In genomic region chr1:179041905-179042337, GRCm38 (mm10) we compare ENCODE assay signal across 9 mouse cellular contexts.
DNase-seq lines count a peak whose midpoint lies in the region; ATAC-seq and TF ChIP-seq lines count a peak whose summit lies in the region.
"Had no signal": no experiment of that assay in that cellular context is flagged by ENCODE, and none has a peak within 500 bp of the region (broad histone marks: within the 10 kb centered on the region; RNA-seq: fewer than 3 reads in every experiment).

No protein-coding gene starts in this region.

- no peak for DNase-seq in kidney, adult 18-20 months
- peak; percentile 83 for DNase-seq in adrenal gland, adult 2 months
- peak; percentile 63 for DNase-seq in forebrain, embryonic 14.5 days (ENCODE audit: low spot score)
- peak; percentile 40 for DNase-seq in kidney, postnatal 0 days (ENCODE audit: low spot score)
- DNase-seq in lung, postnatal 4 days, result peak; percentile 37 to 69
- no peak for DNase-seq in retina, embryonic 14.5 days (ENCODE audit: low spot score)

- WGBS in kidney, embryonic 15.5 days, result 71% methylated on average over 8 of the region's 8 CpGs
- WGBS in forebrain, embryonic 14.5 days, result 55% methylated on average over 8 of the region's 8 CpGs
- WGBS in kidney, postnatal 0 days, result 62% methylated on average over 8 of the region's 8 CpGs
- 74% methylated on average over 8 of the region's 8 CpGs for WGBS in midbrain, embryonic 13.5 days

- no peak overlapping the region for H3K4me3 ChIP-seq in kidney, embryonic 15.5 days (replicated peaks)
- H3K4me3 ChIP-seq in forebrain, embryonic 14.5 days (ENCODE audit: low read depth, low read length), result no peak overlapping the region
- H3K4me3 ChIP-seq in kidney, postnatal 0 days (replicated peaks; ENCODE audit: low read depth, low read length), result no peak overlapping the region
- no peak overlapping the region for H3K4me3 ChIP-seq in midbrain, embryonic 13.5 days (replicated peaks)

- H3K4me1 ChIP-seq in kidney, embryonic 15.5 days, result peaks cover 9% of the 10 kb centered on the region; the same call in 1 of the 2 replicates
- H3K4me1 ChIP-seq in forebrain, embryonic 14.5 days (ENCODE audit: control insufficient read depth, insufficient read depth, low read length), result peaks cover 12% of the 10 kb centered on the region; the same call in 1 of the 2 replicates
- H3K4me1 ChIP-seq in kidney, postnatal 0 days (replicated peaks; ENCODE audit: insufficient read depth, low read length), result no peaks in the 10 kb centered on the region
- H3K4me1 ChIP-seq in midbrain, embryonic 13.5 days (replicated peaks), result peaks cover 12% of the 10 kb centered on the region; the same call in 1 of the 2 replicates

- H3K4me2 ChIP-seq in kidney, embryonic 15.5 days, result no peak overlapping the region
- H3K4me2 ChIP-seq in forebrain, embryonic 14.5 days (ENCODE audit: low read length), result no peak overlapping the region
- no peak overlapping the region for H3K4me2 ChIP-seq in kidney, postnatal 0 days (ENCODE audit: low read length)
- H3K4me2 ChIP-seq in midbrain, embryonic 13.5 days (replicated peaks), result no peak overlapping the region

- H3K27me3 ChIP-seq in kidney, embryonic 15.5 days, result no peaks in the 10 kb centered on the region
- 0 out of 2 replicates have a peak, but pooled peaks cover 3% of the 10 kb centered on the region for H3K27me3 ChIP-seq in forebrain, embryonic 14.5 days (replicated peaks; ENCODE audit: control insufficient read depth, insufficient read depth, low read length)
- H3K27me3 ChIP-seq in kidney, postnatal 0 days (ENCODE audit: insufficient read depth, low read length), result no peaks in the 10 kb centered on the region
- peaks cover 38% of the 10 kb centered on the region for H3K27me3 ChIP-seq in midbrain, embryonic 13.5 days

- H3K27ac ChIP-seq in kidney, embryonic 15.5 days, result peak overlapping the region; percentile 46; the same call in 1 of the 2 replicates
- no peak overlapping the region for H3K27ac ChIP-seq in forebrain, embryonic 14.5 days (ENCODE audit: low read depth, low read length)
- 0 out of 2 replicates have a peak overlapping the region, but pooled peaks have one; percentile 36 for H3K27ac ChIP-seq in kidney, postnatal 0 days
- H3K27ac ChIP-seq in midbrain, embryonic 13.5 days, result no peak overlapping the region

- ATAC-seq in kidney, embryonic 15.5 days (replicated peaks; ENCODE audit: low FRiP score), result peak; percentile 46; the same call in 1 of the 2 replicates
- peak; percentile 40; the same call in 1 of the 2 replicates for ATAC-seq in forebrain, embryonic 14.5 days
- ATAC-seq in kidney, postnatal 0 days (replicated peaks; ENCODE audit: low FRiP score, low read depth), result no peak; the same call in 1 of the 2 replicates
- ATAC-seq in midbrain, embryonic 13.5 days, result no peak

- no peak for TF ChIP-seq CTCF in kidney, postnatal 0 days (IDR thresholded peaks at IDR 0.05; ENCODE audit: low read depth)

- H3K36me3 ChIP-seq in kidney, embryonic 15.5 days, result no peaks in the 10 kb centered on the region
- no peaks in the 10 kb centered on the region for H3K36me3 ChIP-seq in forebrain, embryonic 14.5 days (ENCODE audit: control insufficient read depth, insufficient read depth, low read length)
- H3K36me3 ChIP-seq in kidney, postnatal 0 days (ENCODE audit: insufficient read depth, low read length), result no peaks in the 10 kb centered on the region
- H3K36me3 ChIP-seq in midbrain, embryonic 13.5 days, result no peaks in the 10 kb centered on the region

- H3K9me3 ChIP-seq in kidney, embryonic 15.5 days (replicated peaks), result no peaks in the 10 kb centered on the region
- no peaks in the 10 kb centered on the region for H3K9me3 ChIP-seq in forebrain, embryonic 14.5 days (replicated peaks; ENCODE audit: control insufficient read depth, low read length)
- no peaks in the 10 kb centered on the region for H3K9me3 ChIP-seq in kidney, postnatal 0 days (replicated peaks; ENCODE audit: low read length)
- H3K9me3 ChIP-seq in midbrain, embryonic 13.5 days, result no peaks in the 10 kb centered on the region
- H3K9me3 ChIP-seq: G1E had no signal

- H3K9ac ChIP-seq in kidney, embryonic 15.5 days, result no peak overlapping the region
- H3K9ac ChIP-seq in forebrain, embryonic 14.5 days (ENCODE audit: low read length), result no peak overlapping the region
- H3K9ac ChIP-seq in kidney, postnatal 0 days (ENCODE audit: low read depth, low read length), result no peak overlapping the region
- no peak overlapping the region for H3K9ac ChIP-seq in midbrain, embryonic 13.5 days (replicated peaks)

Comparison
In these comparisons a context has a peak if more than half of its experiments do, and no peak if none do; other contexts are left out.
1. ATAC-seq: peak in kidney, embryonic 15.5 days (single experiment) and forebrain, embryonic 14.5 days (single experiment); none in kidney, postnatal 0 days (single experiment) and midbrain, embryonic 13.5 days (single experiment).
2. DNase-seq: peak in adrenal gland, adult 2 months (single experiment), forebrain, embryonic 14.5 days (single experiment), kidney, postnatal 0 days (single experiment) and lung, postnatal 4 days (2 of 2); none in kidney, adult 18-20 months (single experiment) and retina, embryonic 14.5 days (single experiment).
3. H3K27ac ChIP-seq: peak in kidney, embryonic 15.5 days (single experiment) and kidney, postnatal 0 days (single experiment); none in forebrain, embryonic 14.5 days (single experiment) and midbrain, embryonic 13.5 days (single experiment).